Mouse (Mus musculus): Measurements from ENCODE around the gene Olfr1225.
"Not testable (repeated sequence)": the region's sequence is repeated elsewhere in the genome, so short reads cannot be mapped to it uniquely, and the experiment has no call there.

Olfr1225 gene

GRCm38 (mm10) chr2:89174569-89174968, at the start of gene Olfr1225:
Olfr1225 (minus strand) TSS chr2:89174669.
- DNase-seq (ENCODE audit: low spot score in 2 of 2) = no peak

- DNase-seq (ENCODE audit: low spot score in 2 of 2) = no peak
Measured at GRCm38 (mm10) chr2:89199948-89200347, 25.5 kb upstream of the Olfr1225 start, which contains the start of gene Olfr1226. Olfr1226 (minus strand) TSS chr2:89200048.

GRCm38 (mm10) chr2:89196325-89196982, 22.0 kb upstream of the Olfr1225 start:
- no peak for DNase-seq (ENCODE audit: low spot score in 2 of 2)

- not testable (repeated sequence) for DNase-seq (ENCODE audit: low spot score in 2 of 2)
Measured at GRCm38 (mm10) chr2:89164711-89165110, 9.8 kb downstream of the Olfr1225 start.

- DNase-seq (ENCODE audit: low spot score in 2 of 2) = not testable (repeated sequence)
Measured at GRCm38 (mm10) chr2:89163991-89164390, 10.5 kb downstream of the Olfr1225 start, which contains the start of gene Olfr1224-ps1. Olfr1224-ps1 (minus strand) TSS chr2:89164091.

- DNase-seq (ENCODE audit: low spot score in 2 of 2) = no peak
Measured at GRCm38 (mm10) chr2:89151460-89151859, 23.0 kb downstream of the Olfr1225 start, which contains the start of gene Olfr1223. Olfr1223 (minus strand) TSS chr2:89151560.

GRCm38 (mm10) chr2:89132954-89133353, 41.5 kb downstream of the Olfr1225 start, which contains the start of gene Olfr1222:
Olfr1222 (minus strand) TSS chr2:89133054.
- DNase-seq (ENCODE audit: low spot score in 2 of 2) = no peak

Measured in heart, adult 9 months (tissue).